Mouse (Mus musculus) heart, postnatal 0 days (tissue): ENCODE measurements around the gene Pde4d. TPM values are rescaled to one million over a fixed set of nuclear protein-coding genes. Genes with fewer than 3 reads are reported as not detected.
A peak's percentile ranks its signal among the peaks of the same experiment; 100 is the strongest.

Experiments used
- ATAC-seq: fragments of 200-750 bp; cut with Nextera tagmentation; 2 replicates; pipeline ENCODE4 v1.8.0; 2017; ENCODE audit warnings: low read depth, moderate number of reproducible peaks, moderate library complexity; ENCODE audit not compliant: insufficient read depth
- DNase-seq: peaks from one replicate; pipeline ENCODE4 v3.0.0-alpha.2; 2016; ENCODE audit warnings: low spot score
- H3K27ac ChIP-seq: fragments of 300-500 bp; sonication (generic); 2 replicates; pipeline ENCODE4 v1.5.1; 2014; ENCODE audit warnings: low read depth, mild to moderate bottlenecking
- H3K27me3 ChIP-seq: fragments of 300-500 bp; sonication (generic); 2 replicates; pipeline ENCODE4 v1.6.1; 2014; ENCODE audit warnings: low read length, mixed read lengths; ENCODE audit not compliant: control insufficient read depth, insufficient read depth
- H3K36me3 ChIP-seq: fragments of 300-500 bp; sonication (generic); replicated peaks from 2 replicates; pipeline ENCODE4 v1.6.1; 2014; ENCODE audit warnings: low read length, mixed read lengths; ENCODE audit not compliant: control insufficient read depth, insufficient read depth
- H3K4me1 ChIP-seq: fragments of 300-500 bp; sonication (generic); 2 replicates; pipeline ENCODE4 v1.6.1; 2014; ENCODE audit warnings: antibody characterized with exemption; ENCODE audit not compliant: control insufficient read depth, insufficient read depth
- H3K4me2 ChIP-seq: fragments of 300-500 bp; sonication (generic); 2 replicates; pipeline ENCODE4 v1.6.1; 2014; ENCODE audit warnings: low read depth, mild to moderate bottlenecking, low read length, moderate library complexity
- H3K4me3 ChIP-seq: fragments of 300-500 bp; sonication (generic); 2 replicates; pipeline ENCODE4 v1.5.1; 2014; ENCODE audit warnings: low read depth, low read length
- H3K9ac ChIP-seq: fragments of 300-500 bp; sonication (generic); replicated peaks from 2 replicates; pipeline ENCODE4 v1.6.1; 2014; ENCODE audit warnings: low read depth, low read length, mixed read lengths
- H3K9me3 ChIP-seq: fragments of 300-500 bp; sonication (generic); replicated peaks from 2 replicates; pipeline ENCODE4 v1.6.1; 2016; ENCODE audit warnings: low read length; ENCODE audit not compliant: control insufficient read depth
- CTCF ChIP-seq: IDR thresholded peaks from 2 replicates; pipeline ENCODE4 v1.5.1; 2016; ENCODE audit warnings: antibody characterized with exemption, control low read depth, low read depth
- EP300 ChIP-seq: IDR thresholded peaks from 2 replicates; pipeline ENCODE4 v1.6.1; 2016; ENCODE audit warnings: antibody characterized with exemption, low read depth
- WGBS: fragments of 180-500 bp; shearing (Covaris S2); extraction: QIAGEN DNeasy Blood & Tissue Kit; methylation state at CpG from one replicate; pipeline ENCODE4 v1.1.7; 2014; 5-methylcytosine and 5-hydroxymethylcytosine counted together
- polyA plus RNA-seq: library from polyadenylated mRNA; unstranded; fragments of >200 nt; fragmentation: Nextera tagmentation; extraction: Ambion mirVana; gene quantifications from 2 replicates; pipeline ENCODE4 v1.2.1, GENCODE M21; 2015
- total RNA-seq: library from RNA; depleted of rRNA; stranded (reverse); fragments of >200 nt; gene quantifications from 2 replicates; pipeline ENCODE4 v1.2.3, GENCODE M21; 2014; ENCODE audit warnings: low replicate concordance

Pde4d gene
- total and polyA plus RNA-seq, 2 experiments from 2014 or later = 21.9 to 58.0 TPM

- TF ChIP-seq EP300 (no peak), CTCF (no peak)
- Histone ChIP-seq H3K27me3 (no peaks in the 10 kb centered on the region), H3K4me2 (no peak overlapping the region), H3K9ac (no peak overlapping the region), H3K4me1 (peaks cover 7% of the 10 kb centered on the region; the same call in 1 of the 2 replicates), H3K4me3 (no peak overlapping the region), H3K9me3 (no peaks in the 10 kb centered on the region), H3K36me3 (no peaks in the 10 kb centered on the region), H3K27ac (no peak overlapping the region)
- DNase-seq (no peak), ATAC-seq (no peak)
- WGBS = 59% methylated on average over 9 of the region's 9 CpGs
Observed at GRCm38 (mm10) chr13:109242456-109243050, 792.8 kb downstream of the Pde4d start.

GRCm38 (mm10) chr13:109243160-109243559 is 793.4 kb downstream of the Pde4d start:
- H3K36me3 ChIP-seq = no peaks in the 10 kb centered on the region
- H3K4me1 ChIP-seq = peaks cover 12% of the 10 kb centered on the region; the same call in 1 of the 2 replicates
- no peaks in the 10 kb centered on the region for H3K9me3 ChIP-seq
- no peak overlapping the region for H3K9ac ChIP-seq
- no peaks in the 10 kb centered on the region for H3K27me3 ChIP-seq
- no peak overlapping the region for H3K4me3 ChIP-seq
- WGBS = 77% methylated on average over 3 of the region's 3 CpGs
- no peak for TF ChIP-seq CTCF
- no peak for TF ChIP-seq EP300
- no peak overlapping the region for H3K27ac ChIP-seq
- DNase-seq (no peak), ATAC-seq (no peak)
- H3K4me2 ChIP-seq = no peak overlapping the region

DNA sequence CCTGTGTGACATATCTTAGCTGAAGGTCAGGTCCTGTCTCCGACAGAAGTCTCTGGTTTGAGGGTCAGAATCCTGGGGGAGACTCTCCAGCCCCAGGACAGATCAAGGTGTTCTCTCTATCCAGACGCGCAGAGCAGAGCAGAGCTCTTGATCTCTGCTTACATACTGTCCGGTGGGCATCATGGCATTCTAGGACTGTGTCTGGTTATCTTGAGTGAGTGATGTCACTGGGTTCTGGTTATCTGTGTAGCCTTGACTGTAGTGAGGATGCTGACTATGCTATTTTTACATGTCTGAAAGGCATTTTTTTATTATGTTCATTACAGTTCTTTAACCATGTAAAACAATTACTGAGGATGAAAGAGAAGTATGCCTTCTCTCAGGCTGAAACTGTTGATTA is 797.3 kb downstream of the Pde4d start:
- no peaks in the 10 kb centered on the region for H3K27me3 ChIP-seq
- no peak overlapping the region for H3K4me3 ChIP-seq
- TF ChIP-seq CTCF (no peak), EP300 (no peak)
- H3K9ac ChIP-seq = no peak overlapping the region
- H3K9me3 ChIP-seq = no peaks in the 10 kb centered on the region
- H3K27ac ChIP-seq = no peak overlapping the region
- ATAC-seq (no peak), DNase-seq (no peak)
- no peak overlapping the region for H3K4me2 ChIP-seq
- WGBS = 44% methylated on average over 4 of the region's 4 CpGs
- H3K36me3 ChIP-seq = no peaks in the 10 kb centered on the region
- H3K4me1 ChIP-seq = 0 out of 2 replicates have a peak, but pooled peaks cover 14% of the 10 kb centered on the region

- 0 out of 2 replicates have a peak, but pooled peaks cover 14% of the 10 kb centered on the region for H3K4me1 ChIP-seq
- no peaks in the 10 kb centered on the region for H3K9me3 ChIP-seq
- ATAC-seq (no peak), DNase-seq (no peak)
- no peak overlapping the region for H3K4me2 ChIP-seq
- H3K36me3 ChIP-seq = no peaks in the 10 kb centered on the region
- no peak overlapping the region for H3K9ac ChIP-seq
- no peaks in the 10 kb centered on the region for H3K27me3 ChIP-seq
- H3K4me3 ChIP-seq = no peak overlapping the region
- TF ChIP-seq CTCF (no peak), EP300 (no peak)
- H3K27ac ChIP-seq = no peak overlapping the region
Observed at GRCm38 (mm10) chr13:109249315-109249714, 799.6 kb downstream of the Pde4d start.

DNA sequence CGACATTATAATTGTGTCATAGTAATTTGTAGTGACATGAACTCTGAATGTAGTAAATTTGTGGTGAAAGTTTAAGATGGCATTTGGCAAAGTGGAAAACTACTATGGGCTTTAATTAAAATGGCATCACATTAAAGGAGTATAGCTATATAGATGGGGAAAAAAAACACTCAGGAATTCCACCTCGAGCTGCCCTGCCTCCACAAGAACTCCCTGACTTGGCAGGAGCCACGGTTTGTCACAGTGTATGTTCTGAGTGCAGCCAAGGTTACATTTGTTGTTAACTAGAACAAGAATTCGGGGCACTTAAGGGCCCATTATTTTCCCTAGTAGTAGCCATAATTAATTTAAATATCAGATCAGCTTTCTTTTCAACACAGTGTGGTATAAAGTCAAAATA is 805.9 kb downstream of the Pde4d start:
- ATAC-seq = no peak
- Histone ChIP-seq H3K4me1 (0 out of 2 replicates have a peak, but pooled peaks cover under 1% of the 10 kb centered on the region), H3K9me3 (no peaks in the 10 kb centered on the region), H3K4me3 (no peak overlapping the region), H3K27me3 (no peaks in the 10 kb centered on the region), H3K27ac (no peak overlapping the region), H3K4me2 (no peak overlapping the region), H3K36me3 (no peaks in the 10 kb centered on the region), H3K9ac (no peak overlapping the region)
- TF ChIP-seq EP300 (no peak), CTCF (no peak)
- whole genome bisulfite sequencing = 42% methylated on average over 4 of the region's 4 CpGs
- DNase-seq = no peak

DNA sequence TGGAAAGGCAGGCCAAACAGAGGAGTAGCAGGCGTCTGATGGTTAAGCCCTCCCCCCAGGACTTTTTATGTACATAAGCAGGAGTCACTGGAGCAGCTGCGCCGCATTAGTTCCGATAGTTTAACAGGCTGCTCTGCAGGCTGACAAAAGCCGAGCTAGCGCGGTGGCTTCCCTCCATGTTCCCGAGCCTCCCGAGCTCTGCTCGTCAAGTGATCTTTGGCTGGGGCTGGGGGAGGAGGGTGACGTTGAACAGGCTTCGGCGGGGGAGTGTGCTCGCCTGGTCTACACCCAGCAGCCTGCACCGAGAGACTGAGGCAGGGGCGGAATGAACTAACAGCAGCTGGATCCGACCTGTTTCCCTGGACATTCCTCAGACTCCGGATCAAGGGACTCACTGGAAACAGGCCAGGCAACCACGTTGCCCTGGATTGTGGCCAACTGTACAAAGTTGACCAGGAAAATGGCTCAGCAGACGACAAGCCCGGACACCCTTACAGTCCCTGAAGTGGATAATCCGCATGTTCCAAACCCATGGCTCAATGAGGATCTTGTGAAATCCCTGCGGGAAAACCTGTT is 810.6 kb downstream of the Pde4d start:
- H3K36me3 ChIP-seq = no peaks in the 10 kb centered on the region
- TF ChIP-seq EP300 (no peak), CTCF (no peak)
- 0% methylated on average over 23 of the region's 23 CpGs for WGBS

More for the DNA sequence above, 810.6 kb downstream of the Pde4d start:
- 0 out of 2 replicates have a peak, but pooled peaks cover 7% of the 10 kb centered on the region for H3K4me1 ChIP-seq
- H3K27ac ChIP-seq = peak overlapping the region; percentile 84
- peak; percentile 81 for ATAC-seq
- no peaks in the 10 kb centered on the region for H3K9me3 ChIP-seq
- peak overlapping the region; percentile 65 for H3K9ac ChIP-seq
- H3K4me3 ChIP-seq = peak overlapping the region; percentile 69
- H3K4me2 ChIP-seq = peak overlapping the region; percentile 96
- peak; percentile 63 for DNase-seq
- no peaks in the 10 kb centered on the region for H3K27me3 ChIP-seq
